Mouse (Mus musculus) heart, adult 2 months (tissue): ENCODE measurements around the gene Olfr690. TPM values are rescaled to one million over a fixed set of nuclear protein-coding genes. Genes with fewer than 3 reads are reported as not detected.

Experiments
- DNase-seq, 2 experiments: peaks; one replicate each; pipeline ENCODE4 v3.0.0; 2021
- H3K27ac ChIP-seq: fragments of 200-600 bp; 2 replicates; pipeline ENCODE4 v1.8.1; 2022
- H3K27me3 ChIP-seq: fragments of 200-500 bp; 2 replicates; pipeline ENCODE4 v1.6.1; 2012; ENCODE audit warnings: mild to moderate bottlenecking, low read length, inconsistent platforms, mixed read lengths; ENCODE audit not compliant: control insufficient read depth, insufficient read depth
- H3K36me3 ChIP-seq: fragments of 200-500 bp; 2 replicates; pipeline ENCODE4 v1.6.1; 2012; ENCODE audit warnings: low read length, inconsistent platforms; ENCODE audit not compliant: control insufficient read depth, insufficient read depth
- H3K4me1 ChIP-seq: fragments of 200-500 bp; 2 replicates; pipeline ENCODE4 v1.6.1; 2011; ENCODE audit warnings: low read length; ENCODE audit not compliant: control insufficient read depth, insufficient read depth
- H3K4me3 ChIP-seq: fragments of 200-600 bp; 2 replicates; pipeline ENCODE4 v1.8.1; 2022
- H3K79me2 ChIP-seq: fragments of 200-500 bp; replicated peaks from 2 replicates; pipeline ENCODE4 v1.6.1; 2012; ENCODE audit warnings: mild to moderate bottlenecking, inconsistent platforms, low read length, moderate library complexity, mixed read lengths; ENCODE audit not compliant: control insufficient read depth, insufficient read depth
- H3K9ac ChIP-seq: fragments of 200-500 bp; 2 replicates; pipeline ENCODE4 v1.6.1; 2012; ENCODE audit warnings: low read depth, mild to moderate bottlenecking, control low read depth, inconsistent platforms, low read length, mixed read lengths
- CTCF ChIP-seq: fragments of 200-600 bp; IDR thresholded peaks from 2 replicates; pipeline ENCODE4 v1.8.1; 2022; ENCODE audit warnings: antibody characterized with exemption, mild to moderate bottlenecking, moderate library complexity
- EP300 ChIP-seq: fragments of 200-500 bp; IDR thresholded peaks from 2 replicates; pipeline ENCODE4 v1.6.1; 2011; ENCODE audit warnings: low read depth, low read length, control low read depth; ENCODE audit not compliant: insufficient read depth
- POLR2A ChIP-seq: fragments of 200-500 bp; IDR thresholded peaks from 2 replicates; pipeline ENCODE4 v1.6.1; 2011; ENCODE audit warnings: mild to moderate bottlenecking, low read depth, low read length, control low read depth; ENCODE audit not compliant: insufficient read depth
- WGBS: fragments of 180-500 bp; shearing (Covaris S2); methylation state at CpG from one replicate; pipeline ENCODE4 v1.1.7; 2018; 5-methylcytosine and 5-hydroxymethylcytosine counted together
- intact Hi-C: fragments of 180-260 bp; cut with DNase I; formaldehyde crosslinking; loops from one replicate; pipeline ENCODE4 v1.15.1; 2025
- polyA plus RNA-seq: library from polyadenylated mRNA; depleted of rRNA; stranded (reverse); fragments of >200 nt; gene quantifications from 2 replicates; pipeline ENCODE4 v1.2.3, GENCODE M21; 2012; rRNA removed
- total RNA-seq, 2 experiments: library from RNA; stranded (reverse); gene quantifications; 2 replicates each; pipeline ENCODE4 v1.2.3; 2021

Gene Olfr690
- total and polyA plus RNA-seq, 3 experiments: not detected

DNA sequence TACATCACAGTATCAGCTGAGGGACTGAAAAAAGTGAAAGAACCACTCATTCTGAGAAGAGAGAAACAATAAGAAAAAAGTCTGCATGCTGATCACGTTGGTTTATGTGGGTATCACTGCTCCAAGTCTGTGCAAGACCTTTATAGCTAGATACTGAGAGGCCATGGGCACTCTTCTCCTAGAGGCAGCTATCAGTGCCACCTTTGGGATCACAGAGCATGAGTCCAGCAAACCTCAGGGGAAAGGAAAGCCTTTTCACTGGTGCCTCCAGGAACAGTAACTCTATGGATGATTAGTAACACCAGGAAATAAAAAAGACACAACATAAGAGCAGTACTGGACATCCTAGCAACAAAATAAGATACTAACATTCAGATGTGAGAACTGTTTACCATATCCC is 8.3 kb upstream of the Olfr690 start, which contains the start of gene Olfr691:
Olfr691 (minus strand) TSS at position 101 of the 400 bp plus-strand sequence.
- no peak within 1 kb of the TSS for H3K27ac ChIP-seq
- H3K79me2 ChIP-seq: no peaks in the 10 kb centered on the region
- H3K36me3 ChIP-seq: no peaks in the 10 kb centered on the region
- no peaks in the 10 kb centered on the region for H3K27me3 ChIP-seq
- TF ChIP-seq POLR2A: no peak
- TF ChIP-seq EP300: no peak
- no peak for TF ChIP-seq CTCF
- no peaks in the 10 kb centered on the region for H3K4me1 ChIP-seq
- intact Hi-C loops: no loop called here
- no peak within 1 kb of the TSS for H3K4me3 ChIP-seq
- 30% methylated on average over 1 of the region's 1 CpGs for WGBS
- H3K9ac ChIP-seq: no peak within 1 kb of the TSS
- no peak for DNase-seq

DNA sequence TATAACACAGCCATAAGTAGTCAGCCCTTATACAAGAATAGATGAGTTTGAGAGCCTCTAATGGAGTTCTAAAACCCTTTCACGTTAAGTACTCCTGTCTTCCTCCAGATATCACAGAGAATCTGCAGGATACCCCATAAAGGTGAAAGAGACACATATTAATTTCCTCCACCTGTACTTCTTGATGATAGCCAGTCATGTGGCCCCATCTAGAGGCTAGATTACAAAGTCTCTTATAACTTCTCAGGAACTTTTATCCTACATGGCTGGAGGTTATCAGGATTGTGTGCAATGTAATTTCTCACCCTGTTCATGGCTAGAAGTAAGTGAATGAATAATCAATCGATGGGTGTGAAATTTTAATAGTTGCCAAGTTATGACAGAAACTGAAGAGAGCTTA is 8.6 kb downstream of the Olfr690 start:
- no peak overlapping the region for H3K9ac ChIP-seq
- TF ChIP-seq CTCF: peak; percentile 60
- no peak for TF ChIP-seq EP300
- TF ChIP-seq POLR2A: no peak
- 47% methylated on average over 2 of the region's 2 CpGs for WGBS

DNA sequence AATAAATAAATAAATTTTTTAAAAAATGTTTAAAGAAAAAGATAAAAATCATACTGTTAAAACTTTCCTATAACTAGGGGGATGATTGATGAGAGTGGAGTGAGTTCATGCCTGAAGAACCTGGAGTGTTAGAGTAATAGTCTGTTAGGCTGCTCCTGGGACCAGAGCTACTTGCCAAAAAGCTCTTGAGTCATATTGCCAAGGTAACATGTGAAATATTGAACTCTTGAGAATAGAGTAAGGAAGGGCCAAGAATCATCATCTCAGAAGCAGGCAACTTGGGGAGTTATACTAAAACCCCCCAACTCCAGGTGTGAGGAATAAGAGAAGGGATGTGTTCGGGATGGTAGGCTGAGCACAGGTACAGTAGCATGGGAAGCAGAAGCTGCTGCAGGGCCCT is 23.0 kb downstream of the Olfr690 start, which contains the start of gene Olfr689:
Olfr689 (plus strand) TSS at position 301 of the 400 bp plus-strand sequence.
- Histone ChIP-seq H3K9ac (no peak within 1 kb of the TSS), H3K36me3 (no peaks in the 10 kb centered on the region), H3K4me1 (no peaks in the 10 kb centered on the region), H3K79me2 (no peaks in the 10 kb centered on the region), H3K27ac (no peak within 1 kb of the TSS), H3K27me3 (no peaks in the 10 kb centered on the region), H3K4me3 (no peak within 1 kb of the TSS)
- no peak for TF ChIP-seq POLR2A
- no peak for DNase-seq
- 77% methylated on average over 1 of the region's 1 CpGs for WGBS
- intact Hi-C loops: no loop called here

More for the DNA sequence above, 8.6 kb downstream of the Olfr690 start:
- Histone ChIP-seq H3K27me3 (no peaks in the 10 kb centered on the region), H3K4me3 (no peak overlapping the region), H3K79me2 (no peaks in the 10 kb centered on the region), H3K4me1 (no peaks in the 10 kb centered on the region), H3K27ac (no peak overlapping the region), H3K36me3 (no peaks in the 10 kb centered on the region)
- DNase-seq: no peak
- intact Hi-C loops: no loop called here

GRCm38 (mm10) chr7:105290051-105290450 is 43.9 kb downstream of the Olfr690 start:
- H3K27me3 ChIP-seq: no peaks in the 10 kb centered on the region
- H3K79me2 ChIP-seq: no peaks in the 10 kb centered on the region
- H3K9ac ChIP-seq: no peak overlapping the region
- no peak for DNase-seq
- intact Hi-C loops: no loop called here
- TF ChIP-seq POLR2A: no peak
- no peak for TF ChIP-seq EP300
- TF ChIP-seq CTCF: no peak
- no peak overlapping the region for H3K27ac ChIP-seq
- H3K4me3 ChIP-seq: no peak overlapping the region
- no peaks in the 10 kb centered on the region for H3K36me3 ChIP-seq
- H3K4me1 ChIP-seq: no peaks in the 10 kb centered on the region

DNA sequence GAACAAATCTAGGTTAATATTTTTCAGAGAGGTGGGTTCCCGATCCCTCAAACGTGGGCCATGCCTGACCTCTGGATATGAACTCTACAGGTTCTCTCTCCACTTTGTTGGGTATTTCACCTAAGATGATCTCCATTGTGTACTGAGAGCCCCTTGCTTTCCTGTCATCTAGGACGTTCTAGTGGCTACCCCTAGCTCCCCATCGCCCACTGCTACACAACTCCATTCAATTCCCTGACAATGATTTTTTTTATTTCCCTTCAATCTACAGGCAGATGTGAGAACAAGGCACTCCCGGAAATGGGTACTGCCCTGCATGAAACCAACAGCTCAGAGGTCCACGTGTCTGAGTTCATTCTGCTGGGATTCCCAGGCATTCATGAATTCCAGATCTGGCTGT is 46.1 kb downstream of the Olfr690 start, which contains the start of gene Olfr688:
Olfr688 (plus strand) TSS at position 301 of the 400 bp plus-strand sequence.
- no peak within 1 kb of the TSS for H3K9ac ChIP-seq
- WGBS: 79% methylated on average over 6 of the region's 6 CpGs
- H3K4me1 ChIP-seq: no peaks in the 10 kb centered on the region
- no peaks in the 10 kb centered on the region for H3K79me2 ChIP-seq
- no peak for DNase-seq
- no peaks in the 10 kb centered on the region for H3K27me3 ChIP-seq
- H3K4me3 ChIP-seq: no peak within 1 kb of the TSS
- intact Hi-C loops: no loop called here
- no peak within 1 kb of the TSS for H3K27ac ChIP-seq
- no peaks in the 10 kb centered on the region for H3K36me3 ChIP-seq
- TF ChIP-seq CTCF (no peak), EP300 (no peak), POLR2A (no peak)

Other genes starting within 250 kb of the Olfr690 start
- gene Olfr680-ps1, start 241.3 kb downstream of the Olfr690 start, total RNA-seq: not detected
- gene Olfr680-ps1, start 241.3 kb downstream of the Olfr690 start, polyA plus RNA-seq: not detected in 2 replicates
- gene Olfr681, start 217.3 kb downstream of the Olfr690 start, total RNA-seq: not detected
- not detected in 2 replicates for gene Olfr681, start 217.3 kb downstream of the Olfr690 start, polyA plus RNA-seq
- gene Olfr683, start 187.1 kb downstream of the Olfr690 start, total RNA-seq: not detected
- gene Olfr683, start 187.1 kb downstream of the Olfr690 start, polyA plus RNA-seq: not detected in 2 replicates
- gene Olfr684, start 170.5 kb downstream of the Olfr690 start, total RNA-seq: not detected
- gene Olfr684, start 170.5 kb downstream of the Olfr690 start, polyA plus RNA-seq: not detected in 2 replicates
- gene Olfr685, start 148.1 kb downstream of the Olfr690 start, total RNA-seq: not detected
- not detected in 2 replicates for gene Olfr685, start 148.1 kb downstream of the Olfr690 start, polyA plus RNA-seq
- gene Olfr686, start 126.6 kb downstream of the Olfr690 start, total RNA-seq: not detected
- not detected in 2 replicates for gene Olfr686, start 126.6 kb downstream of the Olfr690 start, polyA plus RNA-seq
- gene Olfr688, start 46.0 kb downstream of the Olfr690 start, total RNA-seq: not detected
- not detected in 2 replicates for gene Olfr688, start 46.0 kb downstream of the Olfr690 start, polyA plus RNA-seq
- gene Olfr689, start 22.9 kb downstream of the Olfr690 start, total RNA-seq: not detected
- gene Olfr689, start 22.9 kb downstream of the Olfr690 start, polyA plus RNA-seq: not detected in 2 replicates
- gene Olfr691, start 8.2 kb upstream of the Olfr690 start, total RNA-seq: not detected
- 0.15 TPM in 1 of 2 replicates, not detected in the other for gene Olfr691, start 8.2 kb upstream of the Olfr690 start, polyA plus RNA-seq
- not detected for gene Olfr692, start 34.1 kb upstream of the Olfr690 start, total RNA-seq
- not detected in 2 replicates for gene Olfr692, start 34.1 kb upstream of the Olfr690 start, polyA plus RNA-seq
- gene Gm5901, start 40.9 kb upstream of the Olfr690 start, total RNA-seq: not detected
- gene Gm5901, start 40.9 kb upstream of the Olfr690 start, polyA plus RNA-seq: 0.12 TPM in 1 of 2 replicates, not detected in the other
- 10 to 100 TPM; 16.0 to 16.3 TPM for gene Fam160a2, start 66.0 kb upstream of the Olfr690 start, total RNA-seq
- 25.4 and 48.2 TPM in 2 replicates for gene Fam160a2, start 66.0 kb upstream of the Olfr690 start, polyA plus RNA-seq
- gene Cnga4, start 70.5 kb upstream of the Olfr690 start, total RNA-seq: not detected
- gene Cnga4, start 70.5 kb upstream of the Olfr690 start, polyA plus RNA-seq: 0.09 and 0.14 TPM in 2 replicates
- gene Cckbr, start 91.6 kb upstream of the Olfr690 start, total RNA-seq: not detected
- not detected in 2 replicates for gene Cckbr, start 91.6 kb upstream of the Olfr690 start, polyA plus RNA-seq
- gene Cavin3, start 148.2 kb upstream of the Olfr690 start, total RNA-seq: 10 to 100 TPM; 17.5 to 24.0 TPM
- gene Cavin3, start 148.2 kb upstream of the Olfr690 start, polyA plus RNA-seq: 18.0 and 21.0 TPM in 2 replicates
- 100 to 1,000 TPM; 154 to 186 TPM for gene Smpd1, start 220.3 kb upstream of the Olfr690 start, total RNA-seq
- gene Smpd1, start 220.3 kb upstream of the Olfr690 start, polyA plus RNA-seq: 190 and 211 TPM in 2 replicates
- 100 to 1,000 TPM; 123 to 147 TPM for gene Apbb1, start 247.5 kb upstream of the Olfr690 start, total RNA-seq
- 259 and 333 TPM in 2 replicates for gene Apbb1, start 247.5 kb upstream of the Olfr690 start, polyA plus RNA-seq